Mouse (Mus musculus) hindbrain, postnatal 0 days (tissue): ENCODE data around the gene Obp1a. TPM values are rescaled to one million over a fixed set of nuclear protein-coding genes. Genes with fewer than 3 reads are reported as not detected.

ENCODE experiments used
- ATAC-seq: fragments of 200-750 bp; cut with Nextera tagmentation; 2 replicates; pipeline ENCODE4 v1.8.0; 2017; ENCODE audit warnings: mild to moderate bottlenecking, moderate TSS enrichment, moderate library complexity
- DNase-seq: peaks from one replicate; pipeline ENCODE4 v3.0.0-alpha.2; 2015; ENCODE audit warnings: low spot score
- H3K27ac ChIP-seq: fragments of 300-500 bp; sonication (generic); 2 replicates; pipeline ENCODE4 v1.5.1; 2014; ENCODE audit warnings: mild to moderate bottlenecking
- H3K27me3 ChIP-seq: fragments of 300-500 bp; sonication (generic); 2 replicates; pipeline ENCODE4 v1.6.1; 2014; ENCODE audit warnings: low read length, mixed read lengths; ENCODE audit not compliant: insufficient read depth
- H3K36me3 ChIP-seq: fragments of 300-500 bp; sonication (generic); 2 replicates; pipeline ENCODE4 v1.6.1; 2014; ENCODE audit warnings: low read length, mixed read lengths; ENCODE audit not compliant: insufficient read depth
- H3K4me1 ChIP-seq: fragments of 300-500 bp; sonication (generic); 2 replicates; pipeline ENCODE4 v1.6.1; 2014; ENCODE audit warnings: antibody characterized with exemption, low read length, mixed read lengths; ENCODE audit not compliant: insufficient read depth
- H3K4me2 ChIP-seq: fragments of 300-500 bp; sonication (generic); 2 replicates; pipeline ENCODE4 v1.6.1; 2014; ENCODE audit warnings: low read depth, mild to moderate bottlenecking, low read length, moderate library complexity, mixed read lengths
- H3K4me3 ChIP-seq: fragments of 300-500 bp; sonication (generic); 2 replicates; pipeline ENCODE4 v1.5.1; 2014; ENCODE audit warnings: low read length
- H3K9ac ChIP-seq: fragments of 300-500 bp; sonication (generic); replicated peaks from 2 replicates; pipeline ENCODE4 v1.6.1; 2014; ENCODE audit warnings: mild to moderate bottlenecking, low read length, moderate library complexity, mixed read lengths
- H3K9me3 ChIP-seq: fragments of 300-500 bp; sonication (generic); 2 replicates; pipeline ENCODE4 v1.6.1; 2016; ENCODE audit warnings: low read length, mixed read lengths
- CTCF ChIP-seq: IDR thresholded peaks from 2 replicates; pipeline ENCODE4 v1.5.1; 2016; ENCODE audit warnings: antibody characterized with exemption, control low read depth, low read depth
- WGBS: fragments of 180-500 bp; shearing (Covaris S2); extraction: QIAGEN DNeasy Blood & Tissue Kit; methylation state at CpG from one replicate; pipeline ENCODE4 v1.1.7; 2014; 5-methylcytosine and 5-hydroxymethylcytosine counted together
- polyA plus RNA-seq: library from polyadenylated mRNA; unstranded; fragments of >200 nt; fragmentation: Nextera tagmentation; extraction: Ambion mirVana; gene quantifications from 2 replicates; pipeline ENCODE4 v1.2.1, GENCODE M21; 2015
- total RNA-seq: library from RNA; depleted of rRNA; stranded (reverse); fragments of >200 nt; gene quantifications from 2 replicates; pipeline ENCODE4 v1.2.3, GENCODE M21; 2014; rRNA removed

Obp1a gene
- total RNA-seq (not detected in 2 replicates), polyA plus RNA-seq (0.20 TPM in 1 of 2 replicates, not detected in the other)

DNA sequence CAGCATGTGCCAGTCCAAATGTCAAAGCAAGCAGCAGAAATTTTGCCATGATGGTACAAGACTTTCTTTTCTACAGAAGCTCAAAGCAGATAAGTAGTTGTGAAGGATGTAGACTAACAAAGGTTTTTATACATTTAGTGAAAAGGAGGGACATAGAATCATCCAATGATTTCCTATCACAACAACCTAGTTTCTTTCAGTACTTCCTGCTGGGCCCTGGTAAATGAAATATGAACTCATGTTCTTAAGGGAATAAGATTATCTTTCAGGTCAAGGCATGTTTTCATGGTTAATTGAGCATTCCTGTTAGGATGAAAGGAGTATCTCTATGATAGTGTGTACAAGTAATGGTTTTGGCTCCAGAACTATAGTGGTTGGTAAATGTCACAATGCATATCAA, at the start of gene Obp1a:
Gene Obp1a (minus strand): TSS at position 101 of the 400 bp plus-strand sequence.
- TF ChIP-seq CTCF: no peak
- Histone ChIP-seq H3K9ac (no peak within 1 kb of the TSS), H3K4me2 (no peak within 1 kb of the TSS), H3K4me3 (no peak within 1 kb of the TSS), H3K27ac (no peak within 1 kb of the TSS), H3K36me3 (no peaks in the 10 kb centered on the region), H3K4me1 (no peaks in the 10 kb centered on the region), H3K9me3 (no peaks in the 10 kb centered on the region), H3K27me3 (no peaks in the 10 kb centered on the region)
- ATAC-seq (no peak), DNase-seq (no peak)

DNA sequence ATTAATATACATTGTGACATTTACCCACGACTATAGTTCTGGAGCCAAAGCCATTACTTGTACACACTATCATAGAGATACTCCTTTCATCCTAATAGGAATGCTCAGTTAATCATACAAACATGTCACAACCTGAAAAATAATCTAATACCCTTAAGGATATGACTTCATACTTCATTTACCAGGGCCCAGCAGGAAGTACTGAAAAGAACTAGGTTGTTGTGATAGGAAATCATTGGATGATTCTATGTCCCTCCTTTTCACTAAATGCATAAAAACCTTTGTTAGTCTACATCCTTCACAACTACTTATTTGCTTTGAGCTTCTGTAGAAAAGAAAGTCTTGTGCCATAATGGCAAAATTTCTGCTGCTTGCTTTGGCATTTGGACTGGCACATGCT, 34.0 kb upstream of the Obp1a start, which contains the start of gene Gm5938:
Gene Gm5938 (plus strand): TSS at position 301 of the 400 bp plus-strand sequence.
- WGBS: 67% methylated on average over 1 of the region's 1 CpGs

More for the DNA sequence above, 34.0 kb upstream of the Obp1a start, which contains the start of gene Gm5938:
- Histone ChIP-seq H3K4me3 (no peak within 1 kb of the TSS), H3K27me3 (no peaks in the 10 kb centered on the region), H3K36me3 (no peaks in the 10 kb centered on the region), H3K4me1 (no peaks in the 10 kb centered on the region), H3K9me3 (no peaks in the 10 kb centered on the region), H3K4me2 (no peak within 1 kb of the TSS), H3K27ac (no peak within 1 kb of the TSS), H3K9ac (no peak within 1 kb of the TSS)
- DNase-seq: no peak
- TF ChIP-seq CTCF: no peak
- ATAC-seq: no peak

Other genes starting within 250 kb of the Obp1a start
- not detected in 2 replicates for gene Pbsn, start 237.8 kb downstream of the Obp1a start, total RNA-seq
- not detected in 2 replicates for gene Pbsn, start 237.8 kb downstream of the Obp1a start, polyA plus RNA-seq
- not detected in 2 replicates for gene Gm14744, start 226.6 kb downstream of the Obp1a start, total RNA-seq
- not detected in 2 replicates for gene Gm14744, start 226.6 kb downstream of the Obp1a start, polyA plus RNA-seq
- not detected in 2 replicates for gene 5430402E10Rik, start 166.3 kb downstream of the Obp1a start, total RNA-seq
- not detected in 2 replicates for gene 5430402E10Rik, start 166.3 kb downstream of the Obp1a start, polyA plus RNA-seq
- not detected in 2 replicates for gene Gm5938, start 34.1 kb upstream of the Obp1a start, total RNA-seq
- not detected in 2 replicates for gene Gm5938, start 34.1 kb upstream of the Obp1a start, polyA plus RNA-seq
- not detected in 2 replicates for gene Obp1b, start 95.4 kb upstream of the Obp1a start, total RNA-seq
- not detected in 2 replicates for gene Obp1b, start 95.4 kb upstream of the Obp1a start, polyA plus RNA-seq
- not detected in 2 replicates for gene Gm14743, start 154.5 kb upstream of the Obp1a start, total RNA-seq
- gene Gm14743, start 154.5 kb upstream of the Obp1a start, polyA plus RNA-seq: not detected in 2 replicates